Mouse (Mus musculus): ENCODE data around the gene Rhoa. TPM values are rescaled to one million over a fixed set of nuclear protein-coding genes. Genes with fewer than 3 reads are reported as not detected.
A peak's percentile ranks its signal among the peaks of the same experiment; 100 is the strongest.
"Not testable (repeated sequence)": the region's sequence is repeated elsewhere in the genome, so short reads cannot be mapped to it uniquely, and the experiment has no call there.

The Rhoa gene
- polyA plus RNA-seq, 1 experiment from 2014 or later: 251 TPM

DNA sequence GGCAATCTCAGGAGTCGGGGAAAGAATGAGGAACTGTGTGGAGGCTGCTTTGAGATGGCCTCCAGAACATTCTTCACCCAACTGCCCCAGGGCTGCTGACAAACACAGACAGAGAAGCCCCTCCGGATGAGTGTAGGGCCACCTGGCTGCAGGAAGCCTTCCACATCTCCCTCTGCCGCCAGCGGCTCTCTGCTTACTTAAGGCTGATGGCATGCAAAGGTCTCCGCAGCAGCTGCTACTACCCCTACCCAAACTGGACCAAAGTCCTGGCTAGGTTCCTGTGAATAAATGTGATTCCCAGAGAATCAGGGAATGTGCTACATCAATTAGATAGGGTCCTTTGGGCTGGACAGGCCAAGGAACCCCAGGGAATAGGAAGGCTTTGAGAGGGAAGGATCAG, 33.2 kb upstream of the Rhoa start:
- Histone ChIP-seq H3K9me3 (no peaks in the 10 kb centered on the region), H3K4me2 (no peak overlapping the region), H3K36me3 (replicated peaks) (no peaks in the 10 kb centered on the region), H3K27me3 (replicated peaks) (no peaks in the 10 kb centered on the region), H3K9ac (no peak overlapping the region), H3K4me3 (no peak overlapping the region), H3K4me1 (no peaks in the 10 kb centered on the region), H3K27ac (no peak overlapping the region)
- ATAC-seq (replicated peaks): no peak
- WGBS: 81% methylated on average over 5 of the region's 5 CpGs

DNA sequence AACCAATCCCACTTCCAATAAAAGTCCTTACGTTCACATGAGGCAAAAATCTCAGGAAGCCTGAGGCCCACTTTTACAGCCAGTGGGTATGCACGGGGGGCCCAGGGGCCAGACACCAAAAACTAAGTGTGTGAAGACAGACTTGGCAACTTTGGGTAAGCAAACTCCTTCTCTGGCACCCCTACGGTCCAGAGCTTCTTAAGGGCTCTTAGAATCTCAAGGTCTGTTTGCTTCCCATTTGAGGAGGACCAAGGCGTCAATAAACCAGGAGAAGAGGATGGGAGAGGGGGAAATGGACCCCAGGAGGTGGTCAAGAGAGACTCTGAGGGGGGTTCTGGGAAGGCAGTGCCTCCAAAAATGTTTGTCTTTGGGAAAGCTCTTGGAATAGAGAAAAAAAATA, 32.4 kb upstream of the Rhoa start:
- Histone ChIP-seq H3K9ac (no peak overlapping the region), H3K4me3 (no peak overlapping the region), H3K36me3 (replicated peaks) (no peaks in the 10 kb centered on the region), H3K9me3 (no peaks in the 10 kb centered on the region), H3K4me1 (no peaks in the 10 kb centered on the region), H3K27me3 (replicated peaks) (no peaks in the 10 kb centered on the region), H3K4me2 (no peak overlapping the region), H3K27ac (no peak overlapping the region)
- ATAC-seq (replicated peaks): no peak
- WGBS: 70% methylated on average over 4 of the region's 4 CpGs

DNA sequence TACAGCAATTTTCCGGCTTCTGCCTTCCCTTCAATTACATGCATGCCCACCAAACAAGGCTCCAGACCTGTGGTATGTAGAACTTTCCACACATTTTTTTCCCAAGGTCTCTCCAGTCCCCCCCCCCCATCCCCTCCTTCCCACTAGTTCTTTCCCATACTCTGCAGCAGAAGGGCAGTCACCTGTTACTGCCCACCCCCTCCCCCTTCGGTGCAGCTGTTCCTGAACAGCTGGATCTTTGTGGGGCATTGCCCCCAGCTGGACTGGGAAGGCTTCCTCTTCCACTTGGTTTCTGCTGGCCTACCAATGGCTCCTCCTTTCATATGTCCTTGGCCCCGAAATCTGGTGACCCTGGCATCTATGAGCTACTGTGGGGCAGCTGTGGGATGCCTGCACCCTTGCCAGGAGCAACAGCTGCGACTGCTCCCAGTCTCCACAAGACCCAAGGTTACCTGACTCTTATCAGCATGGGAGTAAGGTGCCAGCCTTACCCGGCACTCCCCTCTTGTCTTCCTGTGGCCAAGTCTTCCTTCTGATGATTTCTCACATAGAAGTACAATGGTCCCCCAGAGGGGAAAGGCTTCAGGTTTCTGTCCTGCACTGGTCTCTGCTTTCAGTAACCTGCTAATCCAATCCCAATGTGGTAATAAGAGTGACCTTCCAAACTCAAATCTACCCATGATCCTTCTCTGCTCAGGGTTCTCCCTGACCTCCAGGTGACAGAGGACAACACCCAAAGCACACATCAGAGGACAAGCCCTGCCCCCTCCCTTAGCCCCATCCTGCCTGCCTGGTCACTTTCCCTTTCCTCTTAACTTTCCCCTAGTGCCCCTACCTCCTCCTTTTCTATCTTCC, 31.2 kb upstream of the Rhoa start:
- Histone ChIP-seq H3K27ac (no peak overlapping the region), H3K27me3 (replicated peaks) (no peaks in the 10 kb centered on the region), H3K4me1 (no peaks in the 10 kb centered on the region), H3K4me2 (no peak overlapping the region), H3K9me3 (no peaks in the 10 kb centered on the region), H3K4me3 (no peak overlapping the region), H3K36me3 (replicated peaks) (no peaks in the 10 kb centered on the region), H3K9ac (no peak overlapping the region)
- ATAC-seq (replicated peaks): no peak
- 82% methylated on average over 5 of the region's 5 CpGs for WGBS

DNA sequence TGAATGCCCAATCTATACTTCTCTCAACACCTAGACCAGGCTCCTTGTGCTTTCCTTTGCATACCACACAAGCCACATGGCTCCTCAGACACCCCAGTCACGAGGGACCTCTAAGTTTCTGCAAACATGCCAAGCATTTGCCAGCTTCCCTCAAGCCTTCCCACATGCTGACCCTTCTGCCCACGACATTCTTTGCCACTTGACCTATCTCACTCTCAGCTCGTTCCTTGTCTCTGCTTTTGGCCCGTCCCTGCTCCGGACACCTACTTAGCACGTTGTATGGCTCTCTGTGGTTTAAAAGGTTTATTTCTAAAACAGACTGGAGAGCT, 30.6 kb upstream of the Rhoa start:
- 62% methylated on average over 6 of the region's 6 CpGs for WGBS
- no peak for ATAC-seq (replicated peaks)
- H3K36me3 ChIP-seq (replicated peaks): no peaks in the 10 kb centered on the region
- H3K27ac ChIP-seq: no peak overlapping the region
- no peak overlapping the region for H3K4me2 ChIP-seq
- H3K9me3 ChIP-seq: no peaks in the 10 kb centered on the region
- no peak overlapping the region for H3K4me3 ChIP-seq
- H3K9ac ChIP-seq: no peak overlapping the region
- no peaks in the 10 kb centered on the region for H3K4me1 ChIP-seq
- H3K27me3 ChIP-seq (replicated peaks): no peaks in the 10 kb centered on the region

DNA sequence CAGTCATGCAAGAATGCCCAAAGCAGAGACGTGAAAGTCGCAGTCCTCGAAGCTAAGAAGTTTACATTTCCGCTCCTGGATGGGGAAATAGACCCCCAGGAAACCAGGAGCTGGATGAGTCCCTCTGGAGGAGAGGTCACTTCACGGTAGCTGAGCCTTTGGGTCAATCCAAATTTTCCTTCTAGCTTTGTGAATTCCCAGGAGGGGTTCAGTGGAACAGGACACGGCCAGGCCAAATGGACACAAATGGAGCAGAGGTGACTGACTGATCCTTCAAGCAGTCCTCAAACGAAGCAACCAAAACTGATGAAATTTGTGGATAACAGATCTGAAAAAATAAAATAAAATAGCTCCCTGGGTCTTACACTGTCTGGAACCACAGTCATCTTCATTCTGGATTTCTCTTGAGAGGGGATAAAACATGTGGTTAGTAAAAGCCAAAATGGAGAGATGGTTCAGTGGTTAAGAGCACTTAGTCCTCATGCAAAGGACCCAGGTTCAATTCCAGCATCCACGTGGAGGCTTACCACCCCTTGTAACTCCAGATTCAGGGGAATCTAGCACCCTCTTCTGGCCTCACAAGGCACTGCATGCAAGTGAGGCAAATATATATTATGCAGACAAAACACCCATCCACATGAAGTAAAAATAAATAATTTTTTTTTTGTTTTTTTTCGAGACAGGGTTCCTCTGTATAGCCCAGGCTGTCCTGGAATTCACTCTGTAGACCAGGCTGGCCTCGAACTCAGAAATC, 27.1 kb upstream of the Rhoa start:
- no peak for ATAC-seq (replicated peaks)
- Histone ChIP-seq H3K4me3 (no peak overlapping the region), H3K36me3 (replicated peaks) (no peaks in the 10 kb centered on the region), H3K27ac (no peak overlapping the region), H3K9me3 (no peaks in the 10 kb centered on the region), H3K9ac (no peak overlapping the region), H3K4me2 (no peak overlapping the region), H3K4me1 (no peaks in the 10 kb centered on the region), H3K27me3 (replicated peaks) (no peaks in the 10 kb centered on the region)
- WGBS: 63% methylated on average over 10 of the region's 10 CpGs

DNA sequence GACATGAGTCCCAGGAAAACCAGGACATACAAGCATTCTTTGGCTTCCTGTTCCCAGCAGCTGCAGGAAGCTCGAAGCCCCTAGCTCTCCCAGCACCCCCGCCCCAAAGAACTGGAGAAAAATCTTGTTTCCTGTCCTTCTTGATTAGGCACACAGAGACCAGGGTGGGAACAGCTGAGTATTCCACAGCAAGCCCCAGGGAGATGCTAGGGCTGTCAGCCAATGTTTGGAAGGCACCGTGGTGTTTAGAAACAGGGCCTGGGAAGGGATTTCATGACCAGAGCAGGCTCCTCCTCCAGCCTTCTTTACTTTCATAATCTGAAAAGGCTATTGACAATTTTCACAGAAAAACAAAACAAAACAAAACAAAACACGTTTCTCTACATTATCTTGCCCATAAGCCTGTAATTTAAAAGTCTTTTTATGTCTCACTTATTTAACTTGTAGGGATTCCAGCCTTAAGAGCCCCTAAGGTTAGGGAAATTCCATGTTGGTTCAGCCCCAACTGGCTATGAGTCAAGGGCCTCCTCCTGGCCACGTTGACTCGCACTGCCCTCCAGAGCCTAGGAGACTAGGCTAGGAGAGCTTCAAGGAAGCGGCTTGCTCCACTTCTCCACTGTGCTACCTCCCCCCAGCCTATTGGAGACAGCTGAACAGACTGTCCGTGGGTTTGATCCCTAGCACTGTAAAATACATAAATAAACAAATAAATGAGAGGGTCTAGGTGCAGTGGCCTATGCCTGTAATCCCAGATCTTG, 25.7 kb upstream of the Rhoa start:
- H3K36me3 ChIP-seq (replicated peaks): no peaks in the 10 kb centered on the region
- H3K9ac ChIP-seq: no peak overlapping the region
- no peaks in the 10 kb centered on the region for H3K4me1 ChIP-seq
- no peaks in the 10 kb centered on the region for H3K9me3 ChIP-seq
- no peak overlapping the region for H3K4me2 ChIP-seq
- WGBS: 51% methylated on average over 8 of the region's 8 CpGs
- H3K27ac ChIP-seq: no peak overlapping the region
- ATAC-seq (replicated peaks): no peak
- no peak overlapping the region for H3K4me3 ChIP-seq
- no peaks in the 10 kb centered on the region for H3K27me3 ChIP-seq (replicated peaks)

DNA sequence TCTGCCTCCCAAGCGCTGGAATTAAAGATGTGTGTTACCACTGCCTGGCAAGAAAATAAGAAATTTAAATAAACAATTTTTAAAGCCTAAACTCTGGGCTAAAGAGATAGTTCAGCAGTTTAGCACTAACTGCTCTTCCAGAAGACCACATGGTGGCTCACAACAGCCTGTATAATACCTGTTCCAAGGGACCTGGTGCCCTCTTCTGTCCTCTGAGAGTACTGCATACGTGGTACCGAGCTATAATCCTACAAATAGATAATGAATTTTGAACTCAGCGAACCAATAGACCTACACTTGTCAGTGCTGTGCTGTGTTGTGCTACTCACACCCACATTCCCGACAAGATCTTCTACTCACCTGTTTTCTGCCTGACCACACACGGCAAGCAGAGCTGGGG, 21.5 kb upstream of the Rhoa start:
- Histone ChIP-seq H3K9ac (no peak overlapping the region), H3K36me3 (replicated peaks) (no peaks in the 10 kb centered on the region), H3K27ac (no peak overlapping the region), H3K4me2 (no peak overlapping the region), H3K4me1 (0 out of 2 replicates have a peak, but pooled peaks cover under 1% of the 10 kb centered on the region), H3K4me3 (no peak overlapping the region), H3K27me3 (replicated peaks) (no peaks in the 10 kb centered on the region), H3K9me3 (no peaks in the 10 kb centered on the region)
- WGBS: 12% methylated on average over 6 of the region's 6 CpGs
- ATAC-seq (replicated peaks): 0 out of 2 replicates have a peak, but pooled peaks have one; percentile 56

DNA sequence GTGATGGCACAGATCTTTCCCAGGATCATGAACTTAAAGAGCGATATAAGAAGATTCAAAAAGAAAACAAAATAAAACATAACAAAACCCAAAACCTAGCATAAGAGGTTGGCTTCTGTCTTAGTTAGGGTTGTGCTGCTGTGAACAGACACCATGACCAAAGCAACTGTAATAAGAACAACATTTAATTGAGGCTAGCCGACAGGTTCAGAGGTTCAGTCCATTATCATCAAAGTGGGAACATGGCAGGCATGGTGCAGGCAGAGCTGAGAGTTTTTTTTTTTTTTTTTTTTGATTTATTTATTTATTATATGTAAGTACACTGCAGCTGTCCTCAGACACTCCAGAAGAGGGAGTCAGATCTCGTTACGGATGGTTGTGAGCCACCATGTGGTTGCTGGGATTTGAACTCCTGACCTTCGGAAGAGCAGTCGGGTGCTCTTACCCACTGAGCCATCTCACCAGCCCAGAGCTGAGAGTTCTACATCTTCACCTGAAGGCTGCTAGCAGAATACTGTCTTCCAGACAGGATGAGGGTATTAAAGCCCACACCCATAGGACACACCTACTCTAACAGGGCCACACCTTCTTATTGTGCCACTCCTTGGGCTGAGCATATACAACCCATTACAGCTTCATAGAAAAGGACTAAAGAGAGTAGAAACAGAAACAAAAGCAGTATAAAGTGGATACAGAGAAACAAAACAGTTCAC, 18.2 kb upstream of the Rhoa start:
- not testable (repeated sequence) for ATAC-seq (replicated peaks); H3K27ac ChIP-seq; H3K27me3 ChIP-seq (replicated peaks); H3K4me3 ChIP-seq; H3K9me3 ChIP-seq; H3K4me2 ChIP-seq; H3K9ac ChIP-seq; H3K36me3 ChIP-seq (replicated peaks)
- peaks cover 14% of the 10 kb centered on the region for H3K4me1 ChIP-seq
- 77% methylated on average over 6 of the region's 6 CpGs for WGBS

DNA sequence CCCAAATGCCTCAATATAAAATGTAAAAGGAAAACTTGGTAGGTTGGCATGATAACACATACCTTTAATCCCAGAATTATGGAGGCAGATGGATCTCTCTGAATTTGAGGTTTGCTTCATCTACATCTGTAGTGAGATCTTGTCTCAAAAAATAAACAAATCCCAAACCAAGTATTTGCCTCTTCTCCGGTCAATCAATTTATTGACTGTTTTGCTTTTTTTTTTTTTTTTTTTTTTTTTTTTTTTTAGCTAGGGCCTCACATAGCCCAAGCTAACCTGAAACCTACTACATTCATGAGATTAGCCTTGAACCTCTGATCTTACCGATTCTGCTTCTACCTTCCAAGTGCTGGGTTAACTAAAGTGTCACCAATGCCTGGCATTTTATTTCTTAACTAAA, 16.6 kb upstream of the Rhoa start:
- peaks cover 2% of the 10 kb centered on the region; the same call in 1 of the 2 replicates for H3K36me3 ChIP-seq (replicated peaks)
- H3K4me3 ChIP-seq: peak overlapping the region; percentile 61
- peak overlapping the region; percentile 73 for H3K4me2 ChIP-seq
- peaks cover 14% of the 10 kb centered on the region for H3K4me1 ChIP-seq
- no peaks in the 10 kb centered on the region for H3K27me3 ChIP-seq (replicated peaks)
- H3K9ac ChIP-seq: no peak overlapping the region; the same call in 1 of the 2 replicates
- ATAC-seq (replicated peaks): no peak
- H3K9me3 ChIP-seq: no peaks in the 10 kb centered on the region
- H3K27ac ChIP-seq: peak overlapping the region; percentile 95
- WGBS: 52% methylated on average over 2 of the region's 2 CpGs

DNA sequence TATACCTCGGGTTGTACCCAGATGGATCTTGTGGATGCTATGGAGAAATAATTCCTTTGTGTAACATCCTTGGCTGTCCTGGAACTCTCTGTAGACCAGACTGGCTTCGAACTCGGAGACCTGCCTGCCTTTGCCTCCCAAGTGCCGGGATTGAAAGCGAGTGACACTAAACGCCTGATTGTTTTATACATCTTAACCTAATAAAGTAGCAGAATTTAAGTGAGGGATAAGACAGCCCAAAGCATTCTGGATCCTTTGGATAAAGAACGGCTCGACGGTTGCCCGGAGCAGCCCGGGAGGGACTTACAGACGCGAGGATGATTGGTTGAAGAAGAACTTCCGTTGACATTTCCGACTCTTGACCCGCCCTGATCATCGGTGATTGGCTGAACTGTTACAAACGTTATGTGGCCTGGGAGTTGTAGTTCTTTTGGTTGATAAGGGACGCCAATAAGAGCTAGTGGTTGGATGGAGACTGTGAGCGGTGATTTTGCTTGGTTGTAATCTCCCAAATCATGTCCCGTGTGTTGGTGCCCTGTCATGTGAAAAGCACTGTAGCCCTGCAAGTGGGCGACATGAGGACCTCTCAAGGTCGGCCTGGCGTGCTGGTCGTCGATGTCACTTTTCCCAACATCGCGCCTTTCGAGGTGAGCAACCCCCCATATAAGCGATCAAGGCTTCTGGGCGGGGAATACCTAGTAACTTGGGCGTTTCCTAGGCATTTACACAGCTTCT, 15.7 kb upstream of the Rhoa start, which contains the start of gene Nicn1:
Nicn1 (plus strand) TSS at position 414 of the 735 bp plus-strand sequence.
- H3K27ac ChIP-seq: peak within 1 kb of the TSS; percentile 95
- ATAC-seq (replicated peaks): peak; percentile 99
- WGBS: under 1% methylated on average over 32 of the region's 32 CpGs
- peaks cover 14% of the 10 kb centered on the region for H3K4me1 ChIP-seq
- H3K36me3 ChIP-seq (replicated peaks): peaks cover 10% of the 10 kb centered on the region; the same call in 1 of the 2 replicates
- peak within 1 kb of the TSS; percentile 73 for H3K4me2 ChIP-seq
- no peaks in the 10 kb centered on the region for H3K9me3 ChIP-seq
- peak within 1 kb of the TSS; percentile 61 for H3K4me3 ChIP-seq
- peak within 1 kb of the TSS; percentile 68 for H3K9ac ChIP-seq
- H3K27me3 ChIP-seq (replicated peaks): no peaks in the 10 kb centered on the region

DNA sequence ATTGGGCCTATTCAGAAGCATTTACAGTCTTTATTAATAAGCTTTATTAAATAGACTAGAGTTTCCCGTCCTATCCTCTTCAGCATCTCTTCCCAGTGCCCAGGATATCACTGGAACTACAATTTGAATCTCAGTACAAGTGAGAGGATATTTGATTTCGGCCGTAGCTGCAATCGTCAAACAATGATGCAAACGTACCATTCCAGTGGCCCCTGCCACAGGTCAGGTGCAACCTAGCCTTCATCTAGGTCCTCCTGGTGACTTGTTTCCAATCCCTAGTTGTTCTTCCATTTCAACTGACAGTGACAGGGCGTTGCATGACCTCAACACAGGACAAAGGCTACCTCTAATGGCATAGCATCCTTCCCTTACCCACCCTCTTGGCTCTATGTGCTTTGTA, 15.2 kb upstream of the Rhoa start:
- H3K4me2 ChIP-seq: peak overlapping the region; percentile 73
- H3K27me3 ChIP-seq (replicated peaks): no peaks in the 10 kb centered on the region
- H3K27ac ChIP-seq: peak overlapping the region; percentile 95
- H3K36me3 ChIP-seq (replicated peaks): peaks cover 12% of the 10 kb centered on the region; the same call in 1 of the 2 replicates
- H3K9ac ChIP-seq: peak overlapping the region; percentile 68
- ATAC-seq (replicated peaks): peak; percentile 43
- 46% methylated on average over 6 of the region's 6 CpGs for WGBS
- H3K9me3 ChIP-seq: no peaks in the 10 kb centered on the region
- peak overlapping the region; percentile 61 for H3K4me3 ChIP-seq
- H3K4me1 ChIP-seq: peaks cover 14% of the 10 kb centered on the region

Measured in midbrain, embryonic 15.5 days (tissue).